Mouse (Mus musculus) adrenal gland (tissue): Measurements from ENCODE around the gene Zpbp.

Experiments used
- intact Hi-C: fragments of 180-260 bp; cut with DNase I; formaldehyde crosslinking; loops from one replicate; pipeline ENCODE4 v1.15.1; 2025
- long read RNA-seq, 2 experiments: library from polyadenylated mRNA; unstranded; transcript quantifications; one replicate each; pipeline ENCODE4 v2.0.0; 2020; ENCODE audit warnings: borderline replicate concordance in 1 of 2; ENCODE audit not compliant: insufficient replicate concordance in 1 of 2

Gene Zpbp
- long read RNA-seq, experiment 1: 0 reads
- long read RNA-seq, experiment 2: 0 reads

GRCm38 (mm10) chr11:11461635-11462560, at the start of gene Zpbp, which contains the start of gene Spata48:
Zpbp (minus strand) TSS chr11:11462408.
Spata48 (plus strand) TSS chr11:11462094.
- intact Hi-C loops: loop anchor here (1.0 kb wide), 1 partner anchor 326 kb away; no protein-coding TSS in a partner anchor

- intact Hi-C loops: no loop called here
These were observed 47.2 kb upstream of the Zpbp start for GRCm38 (mm10) chr11:11509413-11509812.

- intact Hi-C loops: no loop called here
These were observed 44.0 kb upstream of the Zpbp start for GRCm38 (mm10) chr11:11506187-11506586.

- intact Hi-C loops: loop anchor here (2.0 kb wide), 1 partner anchor 289 kb away; no protein-coding TSS in a partner anchor
These were observed 37.7 kb upstream of the Zpbp start for GRCm38 (mm10) chr11:11499944-11500343.

GRCm38 (mm10) chr11:11495697-11496096, 33.5 kb upstream of the Zpbp start:
- intact Hi-C loops: no loop called here

GRCm38 (mm10) chr11:11492044-11492443, 29.8 kb upstream of the Zpbp start:
- intact Hi-C loops: no loop called here

GRCm38 (mm10) chr11:11484378-11484777, 22.2 kb upstream of the Zpbp start:
- intact Hi-C loops: no loop called here

- intact Hi-C loops: no loop called here
These were observed 6.7 kb upstream of the Zpbp start for GRCm38 (mm10) chr11:11468924-11469323.

- intact Hi-C loops: no loop called here
These were observed 318 bp upstream of the Zpbp start for GRCm38 (mm10) chr11:11462561-11462890.

GRCm38 (mm10) chr11:11455037-11455436, 7.2 kb downstream of the Zpbp start:
- intact Hi-C loops: no loop called here

GRCm38 (mm10) chr11:11417356-11417755, 44.9 kb downstream of the Zpbp start:
- intact Hi-C loops: no loop called here

- intact Hi-C loops: no loop called here
These were observed 48.0 kb downstream of the Zpbp start for GRCm38 (mm10) chr11:11414188-11414587.

- intact Hi-C loops: no loop called here
These were observed 67.5 kb downstream of the Zpbp start for GRCm38 (mm10) chr11:11394686-11395085.

- intact Hi-C loops: no loop called here
These were observed 69.0 kb downstream of the Zpbp start for GRCm38 (mm10) chr11:11393164-11393563.

GRCm38 (mm10) chr11:11371305-11371704, 90.9 kb downstream of the Zpbp start:
- intact Hi-C loops: no loop called here

GRCm38 (mm10) chr11:11283512-11283911, 178.7 kb downstream of the Zpbp start:
- intact Hi-C loops: no loop called here

GRCm38 (mm10) chr11:11280128-11280527, 182.1 kb downstream of the Zpbp start:
- intact Hi-C loops: no loop called here

GRCm38 (mm10) chr11:11257348-11257747, 204.9 kb downstream of the Zpbp start:
- intact Hi-C loops: no loop called here

GRCm38 (mm10) chr11:11242694-11243377, 219.4 kb downstream of the Zpbp start:
- intact Hi-C loops: no loop called here

- intact Hi-C loops: no loop called here
These were observed 222.9 kb downstream of the Zpbp start for GRCm38 (mm10) chr11:11239346-11239745.
